Mouse (Mus musculus) G1E-ER4 (cell line): ENCODE data around the gene Ethe1. TPM values are rescaled to one million over a fixed set of nuclear protein-coding genes. Genes with fewer than 3 reads are reported as not detected.

Experiments
- GATA1 ChIP-seq: IDR thresholded peaks from one replicate; pipeline ENCODE4 v1.8.0; 2012; ENCODE audit warnings: low read length, inconsistent platforms
- polyA plus RNA-seq: library from polyadenylated mRNA; stranded (reverse); fragments of >175 nt; gene quantifications from 2 replicates; pipeline ENCODE4 v1.2.3, GENCODE M21; 2012

Gene Ethe1
- polyA plus RNA-seq, 1 experiment, result 16.1 TPM

- no peak for TF ChIP-seq GATA1
These were observed 10.8 kb downstream of the Ethe1 start for GRCm38 (mm10) chr7:24598121-24598520.

- no peak for TF ChIP-seq GATA1
These were observed 12.1 kb downstream of the Ethe1 start for GRCm38 (mm10) chr7:24599211-24600067.

GRCm38 (mm10) chr7:24600941-24601597 is 13.7 kb downstream of the Ethe1 start:
- no peak for TF ChIP-seq GATA1

GRCm38 (mm10) chr7:24605561-24605960 is 18.2 kb downstream of the Ethe1 start:
- no peak for TF ChIP-seq GATA1

- no peak for TF ChIP-seq GATA1
These were observed 18.7 kb downstream of the Ethe1 start for GRCm38 (mm10) chr7:24606046-24606445.

- no peak for TF ChIP-seq GATA1
These were observed 20.7 kb downstream of the Ethe1 start for GRCm38 (mm10) chr7:24608017-24608416.

GRCm38 (mm10) chr7:24608561-24608960 is 21.2 kb downstream of the Ethe1 start:
- no peak for TF ChIP-seq GATA1

GRCm38 (mm10) chr7:24610144-24610878 is 23.0 kb downstream of the Ethe1 start, which contains the start of gene Phldb3:
TSS of gene Phldb3 (plus strand) at chr7:24610763.
- TF ChIP-seq GATA1, result no peak

- TF ChIP-seq GATA1, result no peak
These were observed 23.6 kb downstream of the Ethe1 start for GRCm38 (mm10) chr7:24610879-24611494.

GRCm38 (mm10) chr7:24611709-24612108 is 24.4 kb downstream of the Ethe1 start:
- no peak for TF ChIP-seq GATA1

GRCm38 (mm10) chr7:24612308-24612910 is 25.1 kb downstream of the Ethe1 start:
- no peak for TF ChIP-seq GATA1

GRCm38 (mm10) chr7:24614816-24615215 is 27.5 kb downstream of the Ethe1 start:
- no peak for TF ChIP-seq GATA1

- TF ChIP-seq GATA1, result no peak
These were observed 30.4 kb downstream of the Ethe1 start for GRCm38 (mm10) chr7:24617763-24618162.

- TF ChIP-seq GATA1, result no peak
These were observed 32.5 kb downstream of the Ethe1 start for GRCm38 (mm10) chr7:24619671-24620397.

GRCm38 (mm10) chr7:24621193-24621592 is 33.9 kb downstream of the Ethe1 start:
- TF ChIP-seq GATA1, result no peak
